Mouse (Mus musculus) heart, embryonic 16.5 days (tissue): ENCODE measurements around the gene Zdhhc14. TPM values are rescaled to one million over a fixed set of nuclear protein-coding genes. Genes with fewer than 3 reads are reported as not detected.
A peak's percentile ranks its signal among the peaks of the same experiment; 100 is the strongest.

Experiments used
- ATAC-seq: fragments of 200-750 bp; cut with Nextera tagmentation; replicated peaks from 2 replicates; pipeline ENCODE4 v1.8.0; 2017; ENCODE audit warnings: moderate number of reproducible peaks; ENCODE audit not compliant: insufficient read depth, low FRiP score; ENCODE audit errors: extremely low read depth
- H3K27ac ChIP-seq: fragments of 300-500 bp; sonication (generic); 2 replicates; pipeline ENCODE4 v1.5.1; 2014; ENCODE audit warnings: mild to moderate bottlenecking, low read length, control low read depth, moderate library complexity
- H3K27me3 ChIP-seq: fragments of 300-500 bp; sonication (generic); 2 replicates; pipeline ENCODE4 v1.6.1; 2014; ENCODE audit warnings: low read length, mixed read lengths; ENCODE audit not compliant: control insufficient read depth, insufficient read depth
- H3K36me3 ChIP-seq: fragments of 300-500 bp; sonication (generic); 2 replicates; pipeline ENCODE4 v1.6.1; 2014; ENCODE audit not compliant: control insufficient read depth, insufficient read depth
- H3K4me1 ChIP-seq: fragments of 300-500 bp; sonication (generic); 2 replicates; pipeline ENCODE4 v1.6.1; 2014; ENCODE audit warnings: low read length, mixed read lengths; ENCODE audit not compliant: control insufficient read depth, insufficient read depth
- H3K4me2 ChIP-seq: fragments of 300-500 bp; sonication (generic); 2 replicates; pipeline ENCODE4 v1.6.1; 2014; ENCODE audit warnings: low read depth, mild to moderate bottlenecking, control low read depth, low read length
- H3K4me3 ChIP-seq: fragments of 300-500 bp; sonication (generic); 2 replicates; pipeline ENCODE4 v1.5.1; 2014; ENCODE audit warnings: mild to moderate bottlenecking, control low read depth, low read length
- H3K9ac ChIP-seq: fragments of 300-500 bp; sonication (generic); 2 replicates; pipeline ENCODE4 v1.6.1; 2014; ENCODE audit warnings: low read length, control low read depth
- H3K9me3 ChIP-seq: fragments of 300-500 bp; sonication (generic); replicated peaks from 2 replicates; pipeline ENCODE4 v1.6.1; 2016; ENCODE audit warnings: low read length; ENCODE audit not compliant: control insufficient read depth
- WGBS: fragments of 180-500 bp; shearing (Covaris S2); extraction: QIAGEN DNeasy Blood & Tissue Kit; methylation state at CpG from one replicate; pipeline ENCODE4 v1.1.7; 2014; 5-methylcytosine and 5-hydroxymethylcytosine counted together
- polyA plus RNA-seq: library from polyadenylated mRNA; unstranded; fragments of >200 nt; fragmentation: Nextera tagmentation; extraction: Ambion mirVana; gene quantifications from 2 replicates; pipeline ENCODE4 v1.2.1, GENCODE M21; 2015

The Zdhhc14 gene
- polyA plus RNA-seq, 1 experiment from 2014 or later = 1.3 TPM

DNA sequence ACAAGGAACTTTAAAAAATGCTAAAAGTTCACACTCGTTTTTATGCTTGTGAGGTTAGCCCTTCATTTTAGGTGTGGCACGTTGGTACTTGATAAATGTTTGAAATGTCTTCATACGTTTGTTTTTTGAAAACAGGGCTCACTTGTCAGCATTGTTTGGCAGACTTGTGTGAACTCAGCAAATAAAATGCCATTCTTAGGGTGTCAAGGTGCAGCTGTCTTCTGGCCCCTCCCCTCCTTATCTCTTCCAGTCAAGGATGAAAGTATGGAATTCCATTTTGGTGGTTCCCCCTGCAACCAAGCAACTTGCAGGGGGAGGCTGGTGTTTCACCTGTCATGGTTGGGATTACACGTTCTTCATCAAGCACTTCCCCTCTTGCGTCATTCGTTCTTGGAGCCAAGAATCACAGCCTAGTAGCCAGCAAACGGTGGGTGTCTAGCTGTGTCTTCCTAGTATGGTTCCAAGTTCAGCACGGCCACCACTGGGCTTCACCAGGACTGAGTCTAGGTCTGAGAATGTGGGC is 108.2 kb downstream of the Zdhhc14 start:
- WGBS = 74% methylated on average over 8 of the region's 8 CpGs
- no peaks in the 10 kb centered on the region for H3K27me3 ChIP-seq

DNA sequence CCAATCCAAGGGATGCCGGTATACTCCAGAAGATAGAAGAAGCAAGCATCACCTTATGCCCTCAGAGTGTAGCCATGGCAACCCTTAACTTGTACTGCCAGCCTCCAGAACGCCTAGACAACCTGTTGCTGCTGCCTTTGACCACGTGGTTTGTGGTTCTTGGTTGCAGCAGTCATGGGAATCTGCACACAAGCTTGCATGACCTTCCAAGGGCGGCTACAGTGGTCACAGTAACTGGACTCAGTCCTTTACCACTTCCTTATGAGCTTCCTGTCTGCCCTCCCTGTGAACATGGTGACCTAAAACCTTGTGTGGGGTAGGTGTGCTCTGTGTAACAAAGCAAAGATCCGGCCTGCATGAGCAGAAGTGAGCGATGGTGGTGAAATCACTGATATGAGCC is 109.6 kb downstream of the Zdhhc14 start:
- H3K4me2 ChIP-seq = no peak overlapping the region
- 75% methylated on average over 6 of the region's 6 CpGs for WGBS

More for the DNA sequence above, 108.2 kb downstream of the Zdhhc14 start:
- Histone ChIP-seq H3K36me3 (no peaks in the 10 kb centered on the region), H3K4me2 (no peak overlapping the region), H3K9me3 (no peaks in the 10 kb centered on the region), H3K4me3 (no peak overlapping the region), H3K9ac (no peak overlapping the region), H3K4me1 (no peaks in the 10 kb centered on the region; the same call in 1 of the 2 replicates), H3K27ac (no peak overlapping the region)
- no peak for ATAC-seq

DNA sequence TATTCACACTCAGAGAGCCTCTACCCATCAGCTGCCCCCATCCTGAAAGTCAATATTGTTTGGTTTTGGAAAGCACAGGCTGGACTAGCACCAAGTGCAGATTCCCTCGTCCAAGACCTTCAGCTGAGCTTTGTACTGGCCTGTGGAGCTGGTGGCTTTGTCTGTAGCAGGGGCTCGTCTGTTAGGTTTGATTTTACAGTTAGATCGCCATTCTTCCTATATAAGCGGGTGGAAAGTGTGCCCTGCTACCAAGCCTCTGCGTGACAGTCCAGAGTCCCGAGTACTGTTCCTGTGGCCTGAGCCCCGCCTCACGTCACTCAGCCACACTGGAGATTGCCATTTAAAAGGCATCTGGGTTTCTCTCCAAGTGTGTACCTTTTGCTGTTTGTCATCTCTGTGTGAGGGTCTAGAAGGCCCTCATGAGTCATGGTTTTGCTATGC is 113.8 kb downstream of the Zdhhc14 start:
- Histone ChIP-seq H3K27me3 (no peaks in the 10 kb centered on the region), H3K9ac (no peak overlapping the region), H3K9me3 (no peaks in the 10 kb centered on the region), H3K36me3 (no peaks in the 10 kb centered on the region), H3K4me1 (no peaks in the 10 kb centered on the region; the same call in 1 of the 2 replicates), H3K27ac (no peak overlapping the region), H3K4me3 (no peak overlapping the region), H3K4me2 (no peak overlapping the region)
- ATAC-seq = no peak
- 63% methylated on average over 8 of the region's 8 CpGs for WGBS

More for the DNA sequence above, 109.6 kb downstream of the Zdhhc14 start:
- ATAC-seq = no peak
- no peak overlapping the region for H3K4me3 ChIP-seq
- no peaks in the 10 kb centered on the region for H3K36me3 ChIP-seq
- no peaks in the 10 kb centered on the region for H3K9me3 ChIP-seq
- H3K27ac ChIP-seq = no peak overlapping the region
- no peaks in the 10 kb centered on the region for H3K27me3 ChIP-seq
- no peaks in the 10 kb centered on the region; the same call in 1 of the 2 replicates for H3K4me1 ChIP-seq
- H3K9ac ChIP-seq = no peak overlapping the region

DNA sequence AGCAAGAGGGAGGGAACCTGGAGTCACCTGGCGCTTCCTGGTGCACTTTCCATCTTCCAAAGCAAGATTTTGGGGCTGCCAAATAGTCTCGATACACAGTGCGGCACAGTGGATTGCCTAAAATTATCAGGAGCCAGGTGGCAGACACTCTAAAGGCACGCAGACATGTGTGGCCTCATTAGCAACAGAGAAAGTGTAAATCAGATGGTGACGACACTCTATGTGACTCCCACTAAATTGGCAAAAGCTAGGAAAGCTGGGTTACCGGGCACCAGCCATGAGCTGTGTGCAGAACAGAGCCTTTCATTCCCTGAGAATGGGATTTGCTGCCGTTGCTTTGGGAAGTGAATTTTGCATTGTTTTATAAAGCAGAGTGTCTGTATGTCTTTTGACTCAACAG is 115.0 kb downstream of the Zdhhc14 start:
- Histone ChIP-seq H3K9me3 (no peaks in the 10 kb centered on the region), H3K36me3 (no peaks in the 10 kb centered on the region), H3K27ac (no peak overlapping the region), H3K4me2 (no peak overlapping the region), H3K27me3 (no peaks in the 10 kb centered on the region), H3K4me1 (no peaks in the 10 kb centered on the region; the same call in 1 of the 2 replicates), H3K4me3 (no peak overlapping the region), H3K9ac (no peak overlapping the region)
- 84% methylated on average over 7 of the region's 7 CpGs for WGBS
- no peak for ATAC-seq

DNA sequence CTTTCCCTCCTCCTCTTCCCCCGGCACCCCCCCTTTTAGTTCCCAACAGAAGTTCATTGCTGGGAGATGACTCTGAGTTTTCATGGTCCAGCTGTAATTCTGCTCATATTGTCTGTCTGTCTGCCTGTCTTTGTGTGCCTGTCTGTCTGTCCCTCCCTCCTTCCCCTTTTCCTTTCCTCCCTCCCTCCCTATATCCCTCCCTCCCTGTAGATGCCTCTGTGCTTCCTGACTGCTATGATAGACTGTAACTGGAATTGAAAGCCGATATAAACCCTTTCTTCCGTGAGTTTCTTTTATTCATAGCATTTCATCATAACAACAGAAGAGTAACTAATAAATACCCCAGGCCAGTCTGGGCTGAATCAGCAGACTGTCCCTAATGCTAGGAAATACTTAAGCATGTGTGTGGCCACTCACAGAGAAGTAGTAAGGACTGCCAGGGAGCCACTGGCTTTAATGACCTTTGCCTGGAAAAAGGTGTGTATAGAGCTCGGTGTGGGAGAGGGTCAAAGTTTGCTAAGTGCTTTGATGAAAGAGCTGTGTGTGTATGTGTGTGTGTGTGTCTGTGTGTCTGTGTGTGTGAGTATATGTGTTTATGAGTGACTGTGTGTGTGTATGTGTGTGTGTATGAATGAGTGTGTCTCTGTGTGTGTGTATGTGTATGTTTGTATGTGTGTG is 117.7 kb downstream of the Zdhhc14 start:
- no peak overlapping the region for H3K4me2 ChIP-seq
- no peak for ATAC-seq
- no peaks in the 10 kb centered on the region for H3K36me3 ChIP-seq
- H3K9me3 ChIP-seq = no peaks in the 10 kb centered on the region
- H3K4me1 ChIP-seq = no peaks in the 10 kb centered on the region; the same call in 1 of the 2 replicates
- no peaks in the 10 kb centered on the region for H3K27me3 ChIP-seq
- no peak overlapping the region for H3K27ac ChIP-seq
- no peak overlapping the region for H3K9ac ChIP-seq
- no peak overlapping the region for H3K4me3 ChIP-seq
- 88% methylated on average over 4 of the region's 4 CpGs for WGBS

DNA sequence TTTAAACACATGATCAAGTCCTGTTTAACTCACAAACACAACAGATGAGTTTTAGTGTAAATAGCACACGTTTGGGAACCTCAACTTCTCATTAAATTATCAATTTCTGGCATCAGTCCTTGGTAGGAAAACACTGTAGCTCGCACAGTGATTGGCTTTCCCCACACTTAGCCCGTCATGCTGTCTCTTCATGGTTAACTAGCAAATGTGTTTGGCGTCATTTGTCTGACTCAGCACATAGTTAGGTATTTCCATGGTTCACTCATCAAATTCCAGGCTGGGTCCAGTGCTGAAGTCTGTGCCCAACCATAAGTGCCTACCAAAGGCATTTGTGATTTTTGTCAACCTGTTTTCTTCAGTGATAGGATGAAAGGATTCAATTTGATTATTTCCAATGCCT is 119.9 kb downstream of the Zdhhc14 start:
- no peak for ATAC-seq
- H3K27ac ChIP-seq = no peak overlapping the region
- H3K9me3 ChIP-seq = peaks cover 6% of the 10 kb centered on the region
- H3K4me3 ChIP-seq = no peak overlapping the region
- H3K4me1 ChIP-seq = no peaks in the 10 kb centered on the region
- H3K36me3 ChIP-seq = no peaks in the 10 kb centered on the region
- WGBS = 68% methylated on average over 4 of the region's 4 CpGs
- no peaks in the 10 kb centered on the region for H3K27me3 ChIP-seq
- no peak overlapping the region for H3K9ac ChIP-seq
- H3K4me2 ChIP-seq = no peak overlapping the region

DNA sequence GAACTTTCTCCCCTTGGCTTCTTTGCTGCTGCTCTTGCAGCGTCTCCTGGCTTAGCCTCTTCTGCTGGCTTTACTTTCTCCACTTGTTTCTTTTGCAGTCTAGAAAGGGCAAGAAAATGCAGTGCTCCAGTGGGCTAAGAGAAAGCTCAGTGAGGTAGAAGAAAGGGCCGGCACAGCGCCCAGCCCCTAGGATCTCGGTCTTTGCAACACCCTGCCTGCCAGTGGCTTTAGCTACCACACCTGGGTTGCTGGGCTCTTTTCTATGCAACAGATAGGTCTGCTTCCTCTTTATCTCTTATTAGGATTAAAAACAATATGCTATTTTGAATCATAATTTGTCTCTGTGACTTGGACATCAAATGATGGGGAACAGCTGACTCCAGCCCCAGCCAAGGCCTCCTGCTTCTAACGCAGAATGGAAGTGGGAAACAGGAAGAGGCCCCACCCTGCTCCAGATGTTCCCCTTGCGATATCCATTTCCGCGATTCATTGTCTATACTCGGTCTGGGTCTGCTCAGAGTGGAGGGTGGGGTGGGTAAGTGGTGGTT is 122.5 kb downstream of the Zdhhc14 start:
- Histone ChIP-seq H3K27ac (peak overlapping the region; percentile 4), H3K9me3 (peaks cover 6% of the 10 kb centered on the region)
- ATAC-seq = peak; percentile 81

DNA sequence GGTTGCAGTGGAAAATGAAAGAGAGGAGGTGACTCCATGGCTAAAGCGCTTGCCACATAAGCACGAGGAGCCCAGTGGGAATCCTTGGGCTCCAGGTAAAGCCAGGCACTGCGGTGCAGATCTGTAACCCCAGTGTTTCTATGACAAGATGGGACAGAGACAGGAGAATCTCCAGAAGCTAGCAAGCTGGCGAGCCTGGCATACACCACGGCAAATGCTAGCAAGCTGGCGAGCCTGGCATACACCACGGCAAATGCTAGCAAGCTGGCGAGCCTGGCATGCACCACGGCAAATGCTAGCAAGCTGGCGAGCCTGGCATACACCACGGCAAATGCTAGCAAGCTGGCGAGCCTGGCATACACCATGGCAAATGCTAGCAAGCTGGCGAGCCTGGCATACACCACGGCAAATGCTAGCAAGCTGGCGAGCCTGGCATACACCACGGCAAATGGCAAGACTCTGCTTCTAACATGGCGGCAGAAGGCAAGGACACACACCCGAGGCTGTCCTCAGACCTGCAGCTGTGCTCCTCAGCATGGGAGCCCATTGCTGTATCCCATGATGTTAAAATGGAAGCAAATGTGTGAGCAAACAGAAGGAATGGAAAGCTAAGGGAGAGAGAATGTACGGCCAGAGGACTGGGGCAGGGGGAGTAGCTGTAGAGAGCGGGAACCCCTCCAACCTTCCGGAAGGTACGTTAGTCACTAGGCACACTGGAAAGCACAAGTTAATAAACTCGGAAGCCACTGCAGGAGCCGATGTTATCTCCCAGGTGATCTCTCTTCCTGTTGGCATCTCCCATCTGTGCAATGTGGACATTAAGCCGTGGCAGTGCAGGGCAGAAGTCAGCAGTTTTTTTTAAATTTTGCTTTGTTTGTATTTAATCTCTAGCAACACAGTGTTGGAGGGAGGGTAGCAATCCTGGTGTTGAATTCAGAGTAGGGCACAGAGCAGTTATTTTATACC is 129.6 kb downstream of the Zdhhc14 start:
- 85% methylated on average over 25 of the region's 25 CpGs for WGBS
- no peaks in the 10 kb centered on the region for H3K27me3 ChIP-seq
- H3K36me3 ChIP-seq = no peaks in the 10 kb centered on the region
- H3K4me1 ChIP-seq = no peaks in the 10 kb centered on the region
- no peak overlapping the region for H3K4me2 ChIP-seq
- H3K9me3 ChIP-seq = peaks cover under 1% of the 10 kb centered on the region; the same call in 1 of the 2 replicates
- H3K9ac ChIP-seq = no peak overlapping the region
- H3K4me3 ChIP-seq = no peak overlapping the region
- no peak for ATAC-seq
- no peak overlapping the region for H3K27ac ChIP-seq

More for the DNA sequence above, 122.5 kb downstream of the Zdhhc14 start:
- no peak overlapping the region for H3K9ac ChIP-seq
- H3K4me3 ChIP-seq = no peak overlapping the region
- WGBS = 53% methylated on average over 9 of the region's 9 CpGs
- no peaks in the 10 kb centered on the region for H3K27me3 ChIP-seq
- no peaks in the 10 kb centered on the region for H3K36me3 ChIP-seq
- H3K4me2 ChIP-seq = 0 out of 2 replicates have a peak overlapping the region, but pooled peaks have one; percentile 5
- no peaks in the 10 kb centered on the region for H3K4me1 ChIP-seq
